Mouse (Mus musculus) thymus, postnatal 0 days (tissue): ENCODE results near the gene Gata2. TPM values are rescaled to one million over a fixed set of nuclear protein-coding genes. Genes with fewer than 3 reads are reported as not detected.

Source experiments
- polyA plus RNA-seq: library from polyadenylated mRNA; unstranded; fragments of >200 nt; fragmentation: Nextera tagmentation; extraction: Ambion mirVana; gene quantifications from 2 replicates; pipeline ENCODE4 v1.2.1, GENCODE M21; 2015

Gata2 gene
- polyA plus RNA-seq, 1 experiment from 2014 or later = 1.8 TPM

Other genes starting within 250 kb of the Gata2 start
- 15.7 and 26.5 TPM in 2 replicates for gene H1fx, start 212.3 kb upstream of the Gata2 start, polyA plus RNA-seq
- gene Rab7, start 148.6 kb upstream of the Gata2 start, polyA plus RNA-seq = 194 and 223 TPM in 2 replicates
- 177 and 200 TPM in 2 replicates for gene Rpn1, start 109.4 kb upstream of the Gata2 start, polyA plus RNA-seq
- gene Dnajb8, start 28.4 kb downstream of the Gata2 start, polyA plus RNA-seq = not detected in 2 replicates